Mouse (Mus musculus) lung, postnatal 0 days (tissue): ENCODE measurements around the gene Ogfod2. TPM values are rescaled to one million over a fixed set of nuclear protein-coding genes. Genes with fewer than 3 reads are reported as not detected.

Experiments
- ATAC-seq: fragments of 200-750 bp; cut with Nextera tagmentation; 2 replicates; pipeline ENCODE4 v1.8.0; 2017; ENCODE audit warnings: moderate library complexity
- DNase-seq: peaks from one replicate; pipeline ENCODE4 v3.0.0-alpha.2; 2016; ENCODE audit warnings: low spot score
- H3K27ac ChIP-seq: fragments of 300-500 bp; sonication (generic); 2 replicates; pipeline ENCODE4 v1.5.1; 2014; ENCODE audit warnings: antibody characterized with exemption, mild to moderate bottlenecking, low read length, mixed read lengths
- H3K27me3 ChIP-seq: fragments of 300-500 bp; sonication (generic); replicated peaks from 2 replicates; pipeline ENCODE4 v1.6.1; 2014; ENCODE audit warnings: low read length, mixed read lengths; ENCODE audit not compliant: insufficient read depth
- H3K36me3 ChIP-seq: fragments of 300-500 bp; sonication (generic); 2 replicates; pipeline ENCODE4 v1.6.1; 2014; ENCODE audit warnings: low read length, mixed read lengths; ENCODE audit not compliant: insufficient read depth
- H3K4me1 ChIP-seq: fragments of 300-500 bp; sonication (generic); 2 replicates; pipeline ENCODE4 v1.6.1; 2014; ENCODE audit warnings: antibody characterized with exemption, low read depth, low read length, mixed read lengths; ENCODE audit not compliant: insufficient read depth
- H3K4me2 ChIP-seq: fragments of 300-500 bp; sonication (generic); replicated peaks from 2 replicates; pipeline ENCODE4 v1.6.1; 2014; ENCODE audit warnings: low read depth, mild to moderate bottlenecking, low read length, moderate library complexity, mixed read lengths
- H3K4me3 ChIP-seq: fragments of 300-500 bp; sonication (generic); 2 replicates; pipeline ENCODE4 v1.5.1; 2014; ENCODE audit warnings: low read depth, low read length
- H3K9ac ChIP-seq: fragments of 300-500 bp; sonication (generic); replicated peaks from 2 replicates; pipeline ENCODE4 v1.6.1; 2014; ENCODE audit warnings: low read depth, mild to moderate bottlenecking
- H3K9me3 ChIP-seq: fragments of 300-500 bp; sonication (generic); 2 replicates; pipeline ENCODE4 v1.6.1; 2016; ENCODE audit warnings: low read length, mixed read lengths
- CTCF ChIP-seq: IDR thresholded peaks from 2 replicates; pipeline ENCODE4 v1.5.1; 2016; ENCODE audit warnings: antibody characterized with exemption, mild to moderate bottlenecking
- EP300 ChIP-seq: IDR thresholded peaks from 2 replicates; pipeline ENCODE4 v1.6.1; 2016; ENCODE audit warnings: antibody characterized with exemption, mild to moderate bottlenecking, control low read depth
- WGBS: fragments of 180-500 bp; shearing (Covaris S2); extraction: QIAGEN DNeasy Blood & Tissue Kit; methylation state at CpG from one replicate; pipeline ENCODE4 v1.1.7; 2014; 5-methylcytosine and 5-hydroxymethylcytosine counted together
- polyA plus RNA-seq: library from polyadenylated mRNA; unstranded; fragments of >200 nt; fragmentation: Nextera tagmentation; extraction: Ambion mirVana; gene quantifications from 2 replicates; pipeline ENCODE4 v1.2.1, GENCODE M21; 2015

Ogfod2 gene
- 27.4 and 29.4 TPM in 2 replicates for polyA plus RNA-seq

- TF ChIP-seq CTCF (peak; percentile 74), EP300 (no peak)
- peak within 1 kb of the TSS; percentile 90 for H3K4me2 ChIP-seq
- H3K27me3 ChIP-seq: no peaks in the 10 kb centered on the region
- peaks cover 15% of the 10 kb centered on the region; the same call in 1 of the 2 replicates for H3K4me1 ChIP-seq
- H3K9me3 ChIP-seq: no peaks in the 10 kb centered on the region
- WGBS: under 1% methylated on average over 66 of the region's 66 CpGs
- H3K4me3 ChIP-seq: peak within 1 kb of the TSS; percentile 79
- peak within 1 kb of the TSS; percentile 87 for H3K27ac ChIP-seq
- DNase-seq (peak; percentile 99), ATAC-seq (peak; percentile 96)
- H3K36me3 ChIP-seq: no peaks in the 10 kb centered on the region; the same call in 1 of the 2 replicates
- H3K9ac ChIP-seq: peak within 1 kb of the TSS; percentile 66
Observed at GRCm38 (mm10) chr5:124111742-124112497, at the start of gene Ogfod2. TSS of gene Ogfod2 (plus strand) at chr5:124112297.

- no peak overlapping the region for H3K27ac ChIP-seq
- no peaks in the 10 kb centered on the region for H3K9me3 ChIP-seq
- ATAC-seq: no peak
- 79% methylated on average over 3 of the region's 3 CpGs for WGBS
- DNase-seq: no peak
- H3K27me3 ChIP-seq: no peaks in the 10 kb centered on the region
- H3K9ac ChIP-seq: no peak overlapping the region
- no peak for TF ChIP-seq CTCF
- H3K4me1 ChIP-seq: no peaks in the 10 kb centered on the region
- H3K4me2 ChIP-seq: no peak overlapping the region
- no peak overlapping the region for H3K4me3 ChIP-seq
- H3K36me3 ChIP-seq: no peaks in the 10 kb centered on the region
Observed at GRCm38 (mm10) chr5:124069657-124070056, 42.4 kb upstream of the Ogfod2 start.

GRCm38 (mm10) chr5:124073682-124074081, 38.4 kb upstream of the Ogfod2 start:
- H3K4me1 ChIP-seq: no peaks in the 10 kb centered on the region
- no peaks in the 10 kb centered on the region for H3K9me3 ChIP-seq
- no peak overlapping the region for H3K4me2 ChIP-seq
- DNase-seq: no peak
- H3K4me3 ChIP-seq: no peak overlapping the region
- H3K9ac ChIP-seq: no peak overlapping the region
- no peak overlapping the region for H3K27ac ChIP-seq
- TF ChIP-seq CTCF: no peak
- no peak for TF ChIP-seq EP300
- H3K27me3 ChIP-seq: no peaks in the 10 kb centered on the region
- no peaks in the 10 kb centered on the region for H3K36me3 ChIP-seq
- ATAC-seq: no peak
- WGBS: 55% methylated on average over 9 of the region's 9 CpGs

- 22% methylated on average over 10 of the region's 10 CpGs for WGBS
- DNase-seq (no peak), ATAC-seq (peak; percentile 31)
- no peak overlapping the region for H3K9ac ChIP-seq
- TF ChIP-seq EP300 (no peak), CTCF (no peak)
- H3K36me3 ChIP-seq: no peaks in the 10 kb centered on the region
- H3K27me3 ChIP-seq: no peaks in the 10 kb centered on the region
- H3K4me2 ChIP-seq: no peak overlapping the region
- H3K4me1 ChIP-seq: no peaks in the 10 kb centered on the region
- H3K4me3 ChIP-seq: no peak overlapping the region
- no peak overlapping the region for H3K27ac ChIP-seq
- H3K9me3 ChIP-seq: no peaks in the 10 kb centered on the region
Observed at GRCm38 (mm10) chr5:124074845-124075307, 37.2 kb upstream of the Ogfod2 start.

- no peak for TF ChIP-seq EP300
- H3K27ac ChIP-seq: no peak overlapping the region
- 61% methylated on average over 9 of the region's 9 CpGs for WGBS
Observed at GRCm38 (mm10) chr5:124075716-124076115, 36.4 kb upstream of the Ogfod2 start.

GRCm38 (mm10) chr5:124076559-124076958, 35.5 kb upstream of the Ogfod2 start:
- WGBS: 54% methylated on average over 9 of the region's 9 CpGs
- Histone ChIP-seq H3K9me3 (no peaks in the 10 kb centered on the region), H3K4me1 (no peaks in the 10 kb centered on the region), H3K4me2 (no peak overlapping the region), H3K4me3 (no peak overlapping the region), H3K36me3 (no peaks in the 10 kb centered on the region), H3K27ac (no peak overlapping the region), H3K9ac (no peak overlapping the region), H3K27me3 (no peaks in the 10 kb centered on the region)
- DNase-seq (no peak), ATAC-seq (no peak)
- TF ChIP-seq CTCF (no peak), EP300 (no peak)

More at GRCm38 (mm10) chr5:124075716-124076115, 36.4 kb upstream of the Ogfod2 start:
- ATAC-seq: no peak
- Histone ChIP-seq H3K9ac (no peak overlapping the region), H3K4me2 (no peak overlapping the region), H3K27me3 (no peaks in the 10 kb centered on the region), H3K36me3 (no peaks in the 10 kb centered on the region), H3K4me3 (no peak overlapping the region), H3K4me1 (no peaks in the 10 kb centered on the region), H3K9me3 (no peaks in the 10 kb centered on the region)
- no peak for DNase-seq
